Mouse (Mus musculus): Measurements from ENCODE around the gene Asap2.

The Asap2 gene

DNA sequence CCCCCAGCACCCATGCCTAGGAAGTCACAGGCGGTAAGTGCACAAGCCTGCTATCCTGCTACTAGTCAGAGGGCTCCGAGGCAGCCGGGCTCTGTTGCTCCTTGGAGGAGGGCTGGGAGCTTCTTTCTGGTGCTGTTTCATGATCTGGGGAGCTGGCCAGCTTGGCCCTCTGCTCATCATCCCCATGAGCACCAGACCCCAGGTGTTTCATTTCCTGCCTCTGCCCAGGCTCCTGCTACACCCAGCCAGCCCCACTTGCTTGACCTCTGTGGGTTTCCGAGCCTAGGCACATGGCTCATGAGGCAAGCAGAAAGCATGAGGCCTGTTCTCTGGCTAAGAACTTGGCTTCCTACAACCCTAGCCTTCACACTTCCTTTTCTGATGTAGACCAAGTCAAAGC is 275.2 kb downstream of the Asap2 start:
- DNase-seq (ENCODE audit: low read depth) = no peak

DNA sequence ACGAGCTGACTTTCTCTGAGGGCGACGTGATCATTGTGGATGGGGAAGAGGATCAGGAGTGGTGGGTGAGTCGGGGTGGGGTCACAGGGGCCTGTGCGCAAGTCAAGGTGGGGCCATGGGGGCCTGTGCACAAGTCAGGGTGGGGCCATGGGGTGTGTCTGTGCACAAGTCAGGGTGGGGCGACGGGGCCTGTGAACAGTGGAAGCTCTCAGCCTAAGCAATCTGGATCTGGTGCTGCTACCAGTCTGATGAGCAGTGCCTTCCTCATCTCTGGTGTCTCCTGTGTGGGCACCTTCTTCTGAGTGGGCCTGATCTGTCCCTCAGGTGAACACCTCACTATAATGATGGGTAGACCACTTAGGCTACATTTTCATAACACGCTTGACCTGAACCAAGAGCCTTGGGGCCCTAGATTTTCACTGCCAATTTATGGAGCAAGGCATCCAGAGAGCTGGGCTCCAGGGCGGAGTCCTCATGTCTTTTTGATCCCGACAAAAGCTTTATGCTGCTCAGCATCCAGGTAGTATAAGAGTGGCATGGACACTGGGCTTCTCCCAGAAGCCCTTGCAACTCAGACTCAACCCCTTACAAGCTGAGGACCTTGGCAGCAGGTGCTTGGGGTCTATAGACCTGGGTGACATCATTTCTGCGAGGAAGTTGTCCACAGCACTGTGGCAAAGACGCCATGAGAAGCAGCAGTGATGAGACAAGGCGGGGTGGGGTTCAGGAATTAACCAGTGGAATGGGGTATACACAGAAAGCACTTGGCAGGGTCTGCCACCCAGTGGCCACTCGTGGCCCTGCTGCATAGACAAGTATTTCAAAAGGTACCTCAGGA is 275.9 kb downstream of the Asap2 start:
- DNase-seq (ENCODE audit: low read depth) = peak; percentile 28

DNA sequence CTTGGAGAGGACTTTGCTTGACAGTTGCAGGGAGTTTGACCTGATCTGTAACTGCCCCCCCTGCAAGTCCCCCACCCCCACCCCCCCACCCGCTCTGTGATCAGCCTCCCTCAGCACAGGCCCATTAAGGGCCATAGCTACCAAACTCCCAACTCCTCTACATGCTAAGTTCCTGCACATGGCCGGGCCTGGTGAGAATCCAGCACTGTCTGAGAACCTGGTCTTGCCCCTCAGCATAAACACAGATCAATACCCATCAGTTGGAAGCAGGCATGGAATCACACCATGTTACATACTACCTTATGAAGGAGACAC is 276.5 kb downstream of the Asap2 start:
- DNase-seq (ENCODE audit: low read depth) = no peak

DNA sequence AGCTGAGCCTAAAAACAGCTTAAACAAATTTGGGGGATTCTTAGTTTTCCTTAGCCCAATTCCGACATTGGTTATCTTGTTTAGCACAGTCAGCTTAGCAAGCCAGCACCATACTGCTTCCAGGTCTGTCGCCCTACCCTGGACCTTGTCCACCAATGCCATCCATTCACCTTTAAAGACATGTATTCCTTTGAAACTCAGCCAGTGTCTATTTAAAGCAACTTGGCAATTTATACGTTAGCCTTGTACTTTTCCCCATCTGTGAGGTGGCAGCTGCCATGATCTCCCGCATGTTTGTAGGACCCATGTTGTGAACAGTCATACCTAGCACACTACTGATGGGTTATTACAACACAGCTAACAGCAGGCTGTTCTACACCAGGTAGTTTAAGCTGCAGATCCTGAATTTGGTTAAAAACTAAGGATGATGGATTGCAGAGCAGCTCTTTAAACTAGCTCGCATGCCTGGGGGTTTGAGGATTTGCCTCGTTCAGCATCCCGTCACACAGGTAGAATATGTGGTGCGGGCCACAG is 277.9 kb downstream of the Asap2 start:
- DNase-seq (ENCODE audit: low read depth) = no peak

DNA sequence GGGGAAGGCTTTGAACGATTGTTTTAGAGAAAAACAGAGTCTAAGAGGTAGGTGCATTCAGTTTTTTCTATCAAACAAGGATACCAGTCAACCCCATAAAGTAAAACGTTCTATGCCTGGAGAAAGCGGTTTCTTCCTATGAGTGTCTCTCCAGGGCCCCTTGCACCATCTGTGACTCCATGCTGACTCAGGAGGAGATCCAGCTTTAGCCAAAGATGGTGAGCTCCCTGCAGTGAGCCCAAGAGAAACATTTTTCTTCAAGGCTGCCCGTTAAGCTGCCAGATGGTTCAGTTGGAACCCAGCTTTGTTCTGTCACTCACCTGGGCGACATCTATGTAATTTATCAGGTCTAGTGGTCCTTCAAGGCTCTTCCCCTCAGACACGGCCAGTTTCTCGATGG is 284.2 kb downstream of the Asap2 start:
- no peak for DNase-seq (ENCODE audit: low read depth)

DNA sequence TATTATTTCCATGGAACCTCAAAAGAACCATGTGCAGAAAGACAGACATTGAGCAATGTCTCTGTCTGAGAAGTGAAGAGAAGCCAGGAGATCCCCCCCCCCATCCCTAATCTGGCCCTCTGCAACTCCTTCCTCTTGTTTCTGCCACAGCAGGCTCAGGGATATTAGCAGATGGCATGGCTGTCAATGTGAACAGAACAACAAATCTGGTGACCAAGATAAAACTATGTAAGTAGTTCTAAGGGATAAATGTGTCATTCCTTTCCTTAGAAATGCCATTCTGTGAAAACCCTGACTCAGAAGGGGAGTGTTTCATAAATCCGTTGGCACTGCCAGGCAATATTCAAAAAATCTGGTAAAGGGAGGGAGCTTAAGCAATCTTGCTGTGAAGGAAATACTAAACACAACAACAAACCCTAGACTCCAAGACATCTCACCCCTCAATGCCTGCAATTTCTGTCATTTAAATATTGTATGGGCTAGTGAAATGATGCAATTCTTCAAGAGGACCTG is 287.1 kb downstream of the Asap2 start:
- no peak for DNase-seq (ENCODE audit: low read depth)

DNA sequence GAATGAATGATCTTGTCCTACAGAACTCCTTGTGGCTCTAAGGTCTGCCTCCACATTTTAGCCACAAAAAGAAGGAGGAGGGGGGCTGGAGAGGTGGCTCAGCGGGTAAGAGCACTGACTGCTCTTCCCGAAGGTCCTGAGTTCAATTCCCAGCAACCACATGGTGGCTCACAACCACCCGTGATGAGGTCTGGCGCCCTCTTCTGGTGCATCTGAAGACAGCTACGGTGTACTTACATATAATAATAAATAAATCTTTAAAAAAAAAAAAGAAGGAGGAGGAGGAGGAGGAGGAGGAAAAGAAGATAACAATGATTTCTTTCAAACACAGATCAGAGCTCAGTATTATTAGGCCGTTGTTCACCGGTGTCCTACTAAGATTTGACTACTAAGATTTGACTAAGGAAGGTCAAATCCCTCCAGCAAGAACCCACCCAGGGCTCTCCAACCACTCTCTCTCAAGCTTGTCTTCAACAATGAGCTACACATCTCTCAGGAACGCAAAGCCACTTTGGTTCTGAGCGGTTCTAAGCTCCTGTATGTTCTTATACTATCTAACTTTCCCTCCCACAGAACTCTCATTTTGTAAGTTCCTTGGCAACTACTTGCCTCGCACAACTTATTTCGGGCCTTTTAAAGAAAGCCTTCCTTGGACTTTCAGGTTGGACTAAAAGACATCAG is 294.6 kb downstream of the Asap2 start, which contains the start of gene Cpsf3:
TSS of gene Cpsf3 (plus strand) at position 631 of the 681 bp plus-strand sequence.
- peak; percentile 48 for DNase-seq (ENCODE audit: low read depth)

DNA sequence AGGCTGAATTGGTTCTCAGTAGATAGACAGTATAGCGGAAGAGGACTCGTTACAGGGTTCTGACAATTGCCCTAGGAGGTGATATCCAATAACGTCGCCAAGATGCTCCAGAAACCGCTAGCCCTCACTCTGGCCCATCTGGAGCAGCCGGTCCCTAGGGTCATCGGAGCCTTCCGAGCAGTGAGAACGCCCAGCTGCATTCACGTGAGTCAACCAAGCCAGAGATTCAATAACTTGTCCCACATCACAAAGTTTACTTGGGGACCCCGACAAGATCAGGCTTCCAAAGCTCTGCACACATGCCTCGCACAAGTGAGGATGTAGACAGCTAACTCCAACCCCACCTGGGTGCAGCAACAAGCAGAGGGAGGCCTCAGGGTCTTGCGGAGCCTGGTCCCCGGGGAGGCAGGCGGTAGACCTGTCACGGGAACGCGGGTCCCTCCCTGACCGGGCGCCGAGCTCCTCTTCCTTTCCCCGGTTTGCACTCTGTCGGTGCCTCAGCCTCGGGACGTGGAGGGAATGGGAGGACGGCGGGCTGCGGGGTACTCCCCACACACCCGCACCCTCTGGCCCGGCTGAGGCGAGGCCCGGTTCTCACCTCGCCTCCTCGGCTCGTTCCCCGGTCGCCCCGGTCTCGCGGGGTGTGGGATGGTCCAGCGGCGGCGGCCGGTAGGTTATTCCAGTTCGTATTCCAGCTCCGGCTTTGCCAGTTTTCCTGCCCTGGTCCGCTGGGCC is 295.4 kb downstream of the Asap2 start:
- DNase-seq (ENCODE audit: low read depth) = no peak

DNA sequence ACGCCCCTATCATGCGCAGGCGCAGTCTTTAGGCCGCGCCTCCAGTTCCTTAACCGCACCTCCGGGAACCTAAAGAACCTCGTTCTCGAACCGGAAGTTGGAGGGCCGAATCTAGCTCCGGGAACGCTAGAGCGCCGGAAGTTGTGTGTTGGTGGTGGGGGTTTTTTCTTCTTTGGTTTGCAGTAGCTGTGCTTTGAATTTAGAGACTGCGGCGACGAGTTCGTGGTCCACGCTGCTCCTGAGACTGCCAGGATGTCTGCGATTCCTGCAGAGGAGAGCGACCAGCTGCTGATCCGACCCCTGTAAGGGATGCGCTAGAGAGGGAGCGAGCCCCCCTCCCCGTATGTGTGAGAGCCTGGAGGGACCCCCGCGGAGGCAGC is 296.0 kb downstream of the Asap2 start, which contains the start of gene Itgb1bp1:
TSS of gene Itgb1bp1 (minus strand) at position 42 of the 380 bp plus-strand sequence.
- DNase-seq (ENCODE audit: low read depth) = peak; percentile 98

DNA sequence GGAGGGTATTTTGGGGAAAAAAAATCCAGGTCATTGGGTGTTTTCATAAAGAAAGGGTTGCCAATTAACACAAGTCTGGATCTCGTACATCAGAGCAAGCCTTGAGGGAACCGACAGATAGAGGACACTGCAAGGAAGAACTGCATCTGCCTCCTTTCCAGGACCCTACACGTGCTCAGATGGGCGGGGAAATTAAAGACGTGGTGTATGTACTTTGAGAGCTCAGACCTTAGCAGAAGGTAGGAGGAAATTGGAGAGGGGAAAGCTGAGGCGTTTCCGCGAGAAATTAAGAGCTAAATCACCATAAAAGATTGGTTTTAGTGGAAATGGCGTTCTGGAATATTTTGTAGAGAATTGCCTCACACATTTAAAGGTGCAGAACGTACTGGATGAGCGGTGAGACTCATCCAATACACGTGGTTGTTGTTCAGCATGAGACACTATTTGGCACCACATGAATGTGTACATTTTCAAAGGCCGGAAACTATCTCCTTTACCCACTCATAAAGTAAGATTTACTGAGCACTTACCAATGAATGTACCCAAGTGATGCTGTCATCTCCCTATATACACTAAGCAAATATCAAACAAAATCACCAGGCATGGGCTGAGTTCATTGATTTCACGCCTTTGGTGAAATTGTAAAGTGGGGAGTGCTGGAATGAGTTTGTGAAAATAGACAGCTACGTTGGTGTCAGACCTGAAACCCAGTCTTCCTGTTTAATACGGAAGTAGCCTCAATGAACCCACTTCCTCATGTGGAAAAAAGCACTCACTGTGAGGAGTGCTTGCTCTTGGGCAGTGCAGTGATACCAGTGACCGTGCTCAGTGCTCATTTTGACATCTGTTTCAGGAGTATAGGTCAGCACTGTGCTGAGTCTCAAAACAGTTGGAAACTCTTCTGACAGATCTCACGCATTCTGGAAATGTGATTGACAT is 296.7 kb downstream of the Asap2 start:
- DNase-seq (ENCODE audit: low read depth) = peak; percentile 78

DNA sequence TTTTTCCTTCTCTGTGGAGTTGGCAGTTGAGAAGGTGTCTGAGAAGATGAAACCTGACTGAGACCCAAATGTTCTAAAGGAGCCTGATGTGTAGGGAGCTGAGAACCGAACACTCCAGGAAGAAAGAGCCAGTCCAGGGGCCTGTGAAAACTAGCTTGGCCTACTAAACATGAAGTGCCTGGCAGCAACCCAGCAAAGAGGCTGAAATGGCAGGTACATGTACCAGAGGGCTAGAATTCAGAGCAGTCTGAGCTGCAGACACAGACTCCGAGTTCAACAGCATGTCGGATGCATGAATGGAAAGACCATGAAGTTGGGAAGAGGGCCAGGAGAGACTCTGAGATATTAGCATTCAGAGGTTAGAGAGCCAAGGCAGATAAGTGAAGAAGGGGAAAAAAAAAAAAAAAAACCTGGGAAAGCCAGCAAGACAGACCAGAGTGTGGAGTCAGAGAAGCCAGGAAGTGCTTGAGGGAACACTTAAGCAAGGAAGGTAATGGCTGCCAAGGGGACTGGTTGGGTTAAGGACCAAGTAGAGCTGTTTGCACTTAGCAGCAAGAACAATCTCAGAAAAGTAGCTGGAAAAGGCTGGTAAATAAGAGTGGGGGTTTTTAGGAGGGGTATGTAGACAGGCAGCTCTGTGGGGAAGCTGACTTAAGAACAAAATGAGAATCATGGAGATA is 298.6 kb downstream of the Asap2 start:
- no peak for DNase-seq (ENCODE audit: low read depth)

DNA sequence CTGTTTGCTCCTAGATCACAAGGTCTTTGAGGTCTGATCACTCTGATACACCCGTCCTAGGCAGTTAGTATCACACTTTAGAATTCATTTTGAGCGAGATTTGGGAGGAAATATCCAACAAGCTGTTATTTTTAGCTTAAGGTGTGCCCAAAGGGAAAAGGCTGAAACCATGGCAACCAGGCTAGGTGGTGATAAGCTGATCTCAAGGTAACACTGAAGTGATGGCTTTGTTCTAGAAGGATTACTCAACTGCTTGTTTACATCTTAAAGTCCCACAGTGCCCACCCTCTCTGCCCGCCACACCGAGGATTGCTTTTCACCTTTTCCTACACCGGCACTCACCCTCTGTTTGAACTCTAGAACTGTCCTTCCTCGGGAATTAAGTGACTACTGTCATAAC is 299.4 kb downstream of the Asap2 start:
- no peak for DNase-seq (ENCODE audit: low read depth)

DNA sequence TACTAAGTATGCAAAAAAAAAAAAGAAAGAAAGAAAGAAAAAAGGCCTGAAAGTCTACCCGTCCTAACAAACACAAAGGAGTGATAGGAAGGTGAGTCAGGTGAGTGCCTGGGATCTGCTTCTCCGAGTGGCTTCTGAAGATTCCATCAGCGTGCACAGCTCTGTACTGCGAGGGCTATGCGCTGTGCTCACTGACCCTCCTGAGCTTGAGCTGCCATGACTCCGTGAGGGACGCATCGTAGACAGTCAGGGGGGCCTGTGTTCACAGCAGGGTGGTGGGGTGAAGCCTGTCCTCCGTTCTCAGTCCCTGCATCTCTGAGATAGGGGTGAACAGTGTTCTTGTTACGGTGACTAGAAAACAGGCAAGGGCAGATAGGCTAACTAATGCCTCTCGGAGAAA is 308.6 kb downstream of the Asap2 start:
- no peak for DNase-seq (ENCODE audit: low read depth)

DNA sequence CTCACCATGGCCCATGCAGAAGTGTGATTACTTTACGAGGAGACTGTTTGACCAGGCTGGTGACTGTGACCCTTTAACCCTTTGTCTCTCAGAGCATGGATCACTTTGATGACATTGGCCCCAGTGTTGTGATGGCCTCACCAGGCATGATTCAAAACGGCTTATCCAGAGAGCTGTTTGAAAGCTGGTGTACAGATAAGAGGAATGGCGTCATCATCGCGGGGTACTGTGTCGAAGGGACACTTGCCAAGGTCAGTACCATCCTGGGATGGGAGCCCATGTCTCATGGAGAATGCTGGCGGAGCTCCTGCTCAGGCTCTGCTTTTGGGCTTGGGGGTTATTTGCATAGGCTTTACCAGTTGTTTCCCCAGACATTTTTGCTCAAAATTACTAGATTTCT is 311.1 kb downstream of the Asap2 start:
- DNase-seq (ENCODE audit: low read depth) = no peak

DNA sequence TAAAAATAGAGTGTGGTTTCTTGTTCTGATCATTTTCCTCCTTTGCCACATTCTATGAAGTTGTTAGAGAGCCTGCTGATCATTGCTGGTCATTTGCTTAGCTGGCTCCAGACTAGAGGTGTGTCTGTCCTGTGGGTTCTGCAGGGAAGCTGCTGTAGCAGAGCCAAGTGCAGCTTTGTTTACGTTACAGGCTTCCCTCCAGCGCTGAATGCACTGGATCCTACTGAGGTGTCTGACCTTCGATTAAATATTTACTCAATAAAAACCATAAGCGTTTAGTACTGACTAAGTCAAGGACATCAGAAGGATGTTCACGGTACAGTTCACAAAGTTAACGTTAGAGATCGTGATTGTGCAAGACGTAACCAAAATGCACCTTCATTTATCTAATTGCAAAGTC is 311.7 kb downstream of the Asap2 start:
- no peak for DNase-seq (ENCODE audit: low read depth)

DNA sequence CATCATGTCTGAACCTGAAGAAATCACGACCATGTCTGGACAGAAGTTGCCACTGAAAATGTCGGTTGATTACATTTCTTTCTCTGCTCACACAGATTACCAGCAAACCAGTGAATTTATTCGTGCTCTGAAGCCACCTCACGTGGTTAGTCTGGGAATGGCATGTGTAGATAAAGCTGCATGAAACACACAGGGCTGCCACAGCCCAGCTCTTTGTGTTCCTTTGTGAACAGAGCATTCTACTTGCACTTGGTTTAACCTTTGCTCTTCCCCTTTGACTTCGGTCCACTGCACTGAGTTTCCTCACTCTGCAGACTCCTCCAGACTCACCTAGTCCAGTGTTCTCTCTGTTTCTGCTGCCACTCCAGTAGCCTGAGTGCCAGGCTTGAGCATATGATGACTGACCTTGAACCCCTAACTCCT is 312.1 kb downstream of the Asap2 start:
- DNase-seq (ENCODE audit: low read depth) = no peak

DNA sequence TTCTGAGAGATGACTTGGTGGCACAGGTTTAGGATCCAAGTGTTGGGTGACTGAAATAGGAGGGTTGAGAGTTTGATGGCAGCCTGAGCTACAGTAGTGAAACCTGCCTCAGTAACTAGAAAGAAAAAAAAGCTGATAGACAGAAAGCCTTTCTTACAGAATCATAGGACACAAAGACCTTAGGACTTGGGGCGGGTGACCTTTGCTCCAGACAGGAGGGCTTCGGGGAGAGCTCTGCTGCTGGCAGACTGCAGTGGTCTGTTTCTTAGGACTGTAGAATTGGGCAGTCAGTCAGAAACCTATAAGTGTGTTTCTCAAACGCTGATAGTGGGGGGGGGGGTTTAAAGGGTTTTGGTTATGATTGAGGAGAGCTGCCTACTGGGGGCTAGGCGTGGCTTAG is 315.5 kb downstream of the Asap2 start:
- no peak for DNase-seq (ENCODE audit: low read depth)

DNA sequence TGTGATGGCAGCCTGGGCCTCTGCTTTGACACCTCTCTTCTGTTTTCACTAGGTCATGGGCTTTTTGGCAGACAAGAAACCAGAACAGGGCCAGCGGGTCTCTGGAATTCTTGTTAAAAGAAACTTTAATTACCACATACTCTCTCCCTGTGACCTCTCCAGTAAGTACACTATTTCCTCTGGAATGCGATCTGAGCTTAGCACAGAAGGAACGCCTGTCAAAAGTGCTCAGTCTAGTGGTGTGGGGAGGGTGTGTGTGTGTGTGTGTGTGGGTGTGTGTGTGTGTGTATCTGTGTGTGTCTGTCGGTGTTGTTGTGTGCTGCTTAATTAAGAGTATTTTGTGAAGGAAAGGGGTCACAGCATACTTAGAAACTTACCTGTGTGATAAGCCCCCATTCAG is 316.5 kb downstream of the Asap2 start:
- DNase-seq (ENCODE audit: low read depth) = no peak

DNA sequence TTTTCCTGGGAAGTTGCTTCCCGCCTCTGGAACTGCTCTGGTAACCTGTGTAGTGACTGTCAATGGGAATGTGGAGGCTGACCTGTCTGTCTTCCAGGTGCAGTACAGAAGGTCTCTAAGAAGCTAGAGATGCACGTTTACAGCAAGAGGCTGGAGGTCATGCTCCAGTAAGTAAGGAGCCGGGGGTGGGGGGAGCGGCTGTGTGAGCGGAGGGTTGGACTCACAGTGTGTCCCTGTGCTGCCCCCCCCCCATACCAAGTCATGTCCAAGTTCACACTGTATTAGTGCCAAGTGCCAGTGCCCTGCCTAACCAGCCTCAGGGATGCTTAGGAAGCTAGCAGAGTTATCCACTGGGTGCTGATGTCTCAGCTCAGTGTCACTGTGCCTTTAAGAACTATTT is 321.9 kb downstream of the Asap2 start:
- no peak for DNase-seq (ENCODE audit: low read depth)

All from naive thymus-derived CD4-positive, alpha-beta T cell, adult 2 months (primary cell).